Mouse (Mus musculus) heart, adult 2 months (tissue): ENCODE measurements around the gene H2-Q2.
"Not testable (repeated sequence)": the region's sequence is repeated elsewhere in the genome, so short reads cannot be mapped to it uniquely, and the experiment has no call there.

Experiments
- CTCF ChIP-seq: fragments of 200-600 bp; IDR thresholded peaks from 2 replicates; pipeline ENCODE4 v1.8.1; 2022; ENCODE audit warnings: antibody characterized with exemption, mild to moderate bottlenecking, moderate library complexity
- EP300 ChIP-seq: fragments of 200-500 bp; IDR thresholded peaks from 2 replicates; pipeline ENCODE4 v1.6.1; 2011; ENCODE audit warnings: low read depth, low read length, control low read depth; ENCODE audit not compliant: insufficient read depth
- POLR2A ChIP-seq: fragments of 200-500 bp; IDR thresholded peaks from 2 replicates; pipeline ENCODE4 v1.6.1; 2011; ENCODE audit warnings: mild to moderate bottlenecking, low read depth, low read length, control low read depth; ENCODE audit not compliant: insufficient read depth

DNA sequence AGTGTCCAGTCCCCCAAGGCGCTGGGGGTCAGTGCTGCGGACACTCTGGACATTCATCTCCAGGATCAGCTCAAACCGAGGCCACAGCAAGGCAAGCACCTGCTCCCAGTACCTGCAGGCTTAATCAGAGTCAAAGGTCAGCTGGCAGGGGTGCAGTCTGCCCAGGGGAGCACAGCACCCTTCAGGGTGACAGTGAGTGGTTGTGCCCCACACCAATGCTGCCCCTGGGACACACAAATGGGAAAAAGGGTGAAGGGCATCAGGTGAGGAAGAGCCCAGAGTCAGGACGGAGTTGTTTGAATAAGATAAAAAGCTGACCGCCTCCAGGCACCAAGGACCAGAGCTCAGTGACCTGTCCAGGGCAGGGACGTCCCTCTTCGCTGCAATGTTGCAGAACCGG lies 37.1 kb upstream of the H2-Q2 start:
- not testable (repeated sequence) for TF ChIP-seq CTCF, EP300, POLR2A
